Mouse (Mus musculus): ENCODE measurements at regions not wholly inside any gene's neighbourhood (a gene's known extent, or its start where the extent isn't known, plus 50 kb on each side); places are given as distances from the start of the nearest gene placed in this dataset.

DNA sequence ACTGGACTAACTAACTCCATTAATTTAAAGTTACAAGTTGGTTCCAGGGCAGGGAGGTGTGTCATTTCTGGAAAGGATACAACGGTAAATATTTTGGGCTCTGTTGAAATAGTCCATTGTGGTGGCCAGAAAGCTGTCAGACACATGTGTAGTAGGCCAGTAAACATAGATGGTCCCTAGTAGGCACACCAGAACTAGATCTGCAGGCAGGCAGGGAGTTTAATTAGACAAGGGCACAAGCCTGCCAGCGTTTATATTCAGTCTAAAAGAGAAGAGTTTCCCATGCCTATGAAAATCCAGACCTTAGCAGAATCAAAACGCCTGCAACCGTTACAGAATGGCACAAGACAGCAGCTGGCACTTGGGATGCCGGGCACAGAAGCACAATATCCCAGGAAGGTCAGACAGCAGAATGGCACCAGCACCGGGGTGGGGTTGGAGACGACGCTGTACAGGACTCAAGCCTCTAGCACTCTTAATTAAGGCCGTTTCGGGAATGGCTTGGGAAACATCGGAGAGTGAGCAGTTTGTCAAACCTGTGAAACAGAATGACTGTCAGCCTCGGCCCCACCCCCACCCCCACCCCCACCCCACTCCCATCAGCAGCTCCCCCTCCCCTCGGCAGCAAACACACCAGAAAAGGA lies 156.4 kb downstream of the Psat1 start:
- H3K27me3 ChIP-seq (ENCODE audit: insufficient read depth, low read length), result no peaks in the 10 kb centered on the region
- no peaks in the 10 kb centered on the region for H3K4me1 ChIP-seq (replicated peaks; ENCODE audit: low read depth, low read length)
- H3K36me3 ChIP-seq (ENCODE audit: insufficient read depth, low read length), result no peaks in the 10 kb centered on the region
- H3K9me3 ChIP-seq (ENCODE audit: low read length), result no peaks in the 10 kb centered on the region
- no peak for TF ChIP-seq NANOG (IDR thresholded peaks at IDR 0.05; ENCODE audit: borderline replicate concordance, low read length)
- TF ChIP-seq CTCF (conservative IDR thresholded peaks at IDR 0.05; ENCODE audit: low read length), result no peak
- no peak for TF ChIP-seq POU5F1 (IDR thresholded peaks at IDR 0.05; ENCODE audit: borderline replicate concordance, low read length)
- no peak overlapping the region for H3K4me3 ChIP-seq (replicated peaks; ENCODE audit: low read length)

GRCm38 (mm10) chr19:15789741-15790140 lies 157.4 kb downstream of the Psat1 start:
- no peak overlapping the region for H3K4me3 ChIP-seq (replicated peaks; ENCODE audit: low read length)
- no peaks in the 10 kb centered on the region for H3K36me3 ChIP-seq (ENCODE audit: insufficient read depth, low read length)
- no peaks in the 10 kb centered on the region for H3K27me3 ChIP-seq (ENCODE audit: insufficient read depth, low read length)
- no peaks in the 10 kb centered on the region for H3K9me3 ChIP-seq (ENCODE audit: low read length)
- TF ChIP-seq POU5F1 (IDR thresholded peaks at IDR 0.05; ENCODE audit: borderline replicate concordance, low read length) (no peak), NANOG (IDR thresholded peaks at IDR 0.05; ENCODE audit: borderline replicate concordance, low read length) (no peak), CTCF (conservative IDR thresholded peaks at IDR 0.05; ENCODE audit: low read length) (no peak)
- H3K4me1 ChIP-seq (replicated peaks; ENCODE audit: low read depth, low read length), result no peaks in the 10 kb centered on the region

GRCm38 (mm10) chr19:15784644-15785043 lies 162.5 kb downstream of the Psat1 start:
- H3K9me3 ChIP-seq (ENCODE audit: low read length), result no peaks in the 10 kb centered on the region

DNA sequence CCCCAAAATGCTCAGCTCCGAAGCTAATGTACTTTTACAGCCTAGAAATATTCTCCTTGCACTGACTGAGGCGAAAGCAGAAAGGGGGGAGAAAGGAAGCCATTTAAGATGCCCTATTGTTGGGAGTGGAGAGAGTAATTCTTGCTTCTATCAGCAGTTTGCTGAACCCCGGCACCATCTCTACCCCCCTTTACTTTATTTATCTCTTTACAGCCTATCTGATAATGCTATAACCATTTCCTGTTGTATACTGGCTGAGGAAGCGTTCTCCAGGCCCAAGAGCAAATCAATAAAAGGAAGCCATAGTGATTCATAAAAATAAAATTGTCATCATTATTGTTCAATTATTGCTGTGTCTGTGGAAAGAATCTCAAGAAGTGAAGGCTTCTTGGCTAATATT lies 177.5 kb downstream of the Psat1 start:
- Histone ChIP-seq H3K4me1 (replicated peaks; ENCODE audit: low read depth, low read length) (no peaks in the 10 kb centered on the region), H3K36me3 (ENCODE audit: insufficient read depth, low read length) (no peaks in the 10 kb centered on the region), H3K27me3 (ENCODE audit: insufficient read depth, low read length) (no peaks in the 10 kb centered on the region), H3K4me3 (replicated peaks; ENCODE audit: low read length) (no peak overlapping the region), H3K9me3 (ENCODE audit: low read length) (no peaks in the 10 kb centered on the region)
- TF ChIP-seq CTCF (conservative IDR thresholded peaks at IDR 0.05; ENCODE audit: low read length) (no peak), NANOG (IDR thresholded peaks at IDR 0.05; ENCODE audit: borderline replicate concordance, low read length) (no peak), POU5F1 (IDR thresholded peaks at IDR 0.05; ENCODE audit: borderline replicate concordance, low read length) (no peak)

More at GRCm38 (mm10) chr19:15784644-15785043, 162.5 kb downstream of the Psat1 start:
- Histone ChIP-seq H3K4me1 (replicated peaks; ENCODE audit: low read depth, low read length) (no peaks in the 10 kb centered on the region), H3K4me3 (replicated peaks; ENCODE audit: low read length) (no peak overlapping the region), H3K36me3 (ENCODE audit: insufficient read depth, low read length) (no peaks in the 10 kb centered on the region), H3K27me3 (ENCODE audit: insufficient read depth, low read length) (no peaks in the 10 kb centered on the region)
- TF ChIP-seq POU5F1 (IDR thresholded peaks at IDR 0.05; ENCODE audit: borderline replicate concordance, low read length) (no peak), CTCF (conservative IDR thresholded peaks at IDR 0.05; ENCODE audit: low read length) (no peak)

DNA sequence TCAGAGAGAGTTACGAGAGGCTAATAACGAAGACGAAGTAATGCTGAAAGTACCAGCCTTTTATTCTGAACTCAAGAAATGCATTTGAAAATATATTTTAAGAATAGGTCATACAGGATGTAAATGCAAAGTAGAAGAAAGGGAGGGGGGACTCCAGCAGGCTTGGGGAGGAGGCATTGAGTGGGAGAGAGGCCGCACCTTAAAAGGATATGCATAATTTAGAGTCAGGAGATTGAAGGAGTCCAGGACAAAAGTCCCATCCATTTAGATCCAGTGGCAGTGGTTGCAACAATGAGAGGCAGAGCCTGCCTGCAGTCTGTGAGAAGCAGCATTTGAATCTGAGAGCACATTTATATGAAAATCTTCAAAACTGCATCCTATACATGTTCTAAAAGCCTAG lies 186.1 kb downstream of the Psat1 start:
- Histone ChIP-seq H3K9me3 (ENCODE audit: low read length) (no peaks in the 10 kb centered on the region), H3K27me3 (ENCODE audit: insufficient read depth, low read length) (no peaks in the 10 kb centered on the region), H3K4me1 (replicated peaks; ENCODE audit: low read depth, low read length) (peaks cover 10% of the 10 kb centered on the region), H3K4me3 (replicated peaks; ENCODE audit: low read length) (no peak overlapping the region), H3K36me3 (ENCODE audit: insufficient read depth, low read length) (no peaks in the 10 kb centered on the region)
- TF ChIP-seq CTCF (conservative IDR thresholded peaks at IDR 0.05; ENCODE audit: low read length), result no peak

DNA sequence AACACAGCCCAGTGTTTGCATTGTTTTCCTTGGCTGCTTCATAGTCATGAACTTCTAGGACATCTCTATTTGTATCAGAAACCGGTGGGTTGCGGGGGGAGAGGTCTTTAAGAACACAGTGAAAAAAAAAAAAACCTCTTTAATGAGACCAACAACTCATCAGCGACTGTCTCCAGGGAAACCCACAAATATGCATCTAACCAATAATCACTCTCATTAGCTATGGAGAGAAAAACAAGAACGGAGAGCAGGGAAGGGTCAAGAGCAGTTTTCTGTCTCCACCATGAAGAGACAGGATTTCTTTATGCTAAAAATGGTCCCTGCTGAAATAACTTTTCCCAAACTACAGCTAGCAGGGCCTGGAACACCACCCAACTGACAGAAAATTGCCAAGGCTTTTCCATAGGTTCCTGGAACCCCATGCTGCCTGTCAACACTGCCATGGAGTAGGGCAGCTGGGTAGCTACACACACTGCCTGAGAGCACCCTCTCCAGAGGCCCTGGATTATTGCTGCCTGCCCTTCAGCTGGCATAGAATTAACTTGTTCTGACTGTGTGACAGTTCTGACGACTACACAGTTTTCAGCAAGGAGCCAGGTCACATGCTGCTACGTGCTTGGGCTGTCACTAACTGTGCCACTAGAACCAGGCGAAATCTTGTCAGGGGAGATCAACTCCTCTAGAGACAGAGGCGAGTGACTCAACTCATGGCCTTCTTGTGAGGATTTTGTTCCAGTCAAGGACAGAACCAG lies 201.9 kb downstream of the Psat1 start:
- H3K27me3 ChIP-seq (ENCODE audit: insufficient read depth, low read length), result no peaks in the 10 kb centered on the region
- no peak overlapping the region for H3K4me3 ChIP-seq (replicated peaks; ENCODE audit: low read length)
- H3K36me3 ChIP-seq (ENCODE audit: insufficient read depth, low read length), result no peaks in the 10 kb centered on the region
- no peaks in the 10 kb centered on the region for H3K9me3 ChIP-seq (ENCODE audit: low read length)
- TF ChIP-seq NANOG (IDR thresholded peaks at IDR 0.05; ENCODE audit: borderline replicate concordance, low read length), result no peak
- no peak for TF ChIP-seq CTCF (conservative IDR thresholded peaks at IDR 0.05; ENCODE audit: low read length)
- H3K4me1 ChIP-seq (replicated peaks; ENCODE audit: low read depth, low read length), result no peaks in the 10 kb centered on the region

- Histone ChIP-seq H3K4me1 (replicated peaks; ENCODE audit: low read depth, low read length) (no peaks in the 10 kb centered on the region), H3K4me3 (replicated peaks; ENCODE audit: low read length) (no peak overlapping the region), H3K27me3 (ENCODE audit: insufficient read depth, low read length) (no peaks in the 10 kb centered on the region), H3K36me3 (ENCODE audit: insufficient read depth, low read length) (no peaks in the 10 kb centered on the region), H3K9me3 (ENCODE audit: low read length) (peaks cover 6% of the 10 kb centered on the region)
- no peak for TF ChIP-seq POU5F1 (IDR thresholded peaks at IDR 0.05; ENCODE audit: borderline replicate concordance, low read length)
- no peak for TF ChIP-seq CTCF (conservative IDR thresholded peaks at IDR 0.05; ENCODE audit: low read length)
- no peak for TF ChIP-seq NANOG (IDR thresholded peaks at IDR 0.05; ENCODE audit: borderline replicate concordance, low read length)
Measured at GRCm38 (mm10) chr19:15736200-15736599, 210.9 kb downstream of the Psat1 start.

GRCm38 (mm10) chr19:15726785-15727406 lies 220.2 kb downstream of the Psat1 start:
- no peak for TF ChIP-seq NANOG (IDR thresholded peaks at IDR 0.05; ENCODE audit: borderline replicate concordance, low read length)
- TF ChIP-seq CTCF (conservative IDR thresholded peaks at IDR 0.05; ENCODE audit: low read length), result no peak
- no peak for TF ChIP-seq POU5F1 (IDR thresholded peaks at IDR 0.05; ENCODE audit: borderline replicate concordance, low read length)
- Histone ChIP-seq H3K4me1 (replicated peaks; ENCODE audit: low read depth, low read length) (no peaks in the 10 kb centered on the region), H3K27me3 (ENCODE audit: insufficient read depth, low read length) (no peaks in the 10 kb centered on the region), H3K4me3 (replicated peaks; ENCODE audit: low read length) (no peak overlapping the region), H3K9me3 (ENCODE audit: low read length) (no peaks in the 10 kb centered on the region), H3K36me3 (ENCODE audit: insufficient read depth, low read length) (no peaks in the 10 kb centered on the region)
